Mouse (Mus musculus) C2C12 (cell line): ENCODE results near the gene Gm20388. TPM values are rescaled to one million over a fixed set of nuclear protein-coding genes. Genes with fewer than 3 reads are reported as not detected.

Experiments used
- H3K27me3 ChIP-seq: one replicate; pipeline ENCODE4 v1.6.1; 2011; ENCODE audit not compliant: control insufficient read depth, insufficient read depth, insufficient read length
- H3K36me3 ChIP-seq: one replicate; pipeline ENCODE4 v1.6.1; 2011; ENCODE audit not compliant: control insufficient read depth, insufficient read depth
- H3K4me3 ChIP-seq: one replicate; pipeline ENCODE4 v1.5.1; 2011; ENCODE audit warnings: mild to moderate bottlenecking, control low read depth; ENCODE audit not compliant: poor library complexity, insufficient read depth, severe bottlenecking
- H3K79me2 ChIP-seq: one replicate; pipeline ENCODE4 v1.6.1; 2011; ENCODE audit not compliant: control insufficient read depth, insufficient read depth
- H3K79me3 ChIP-seq: one replicate; pipeline ENCODE4 v1.6.1; 2011; ENCODE audit warnings: low read depth, control low read depth
- H3ac ChIP-seq: one replicate; pipeline ENCODE3; 2011; ENCODE audit warnings: low read depth; ENCODE audit not compliant: control insufficient read depth, insufficient read length
- CEBPB ChIP-seq: IDR thresholded peaks from one replicate; pipeline ENCODE4 v1.6.1; 2011; ENCODE audit warnings: low read depth, mild to moderate bottlenecking, control low read depth, moderate library complexity
- CTCF ChIP-seq: IDR thresholded peaks from one replicate; pipeline ENCODE4 v1.5.1; 2011; ENCODE audit not compliant: control insufficient read depth, insufficient read depth, insufficient read length
- FOSL1 ChIP-seq: IDR thresholded peaks from one replicate; pipeline ENCODE4 v1.8.0; 2011; ENCODE audit warnings: mild to moderate bottlenecking, low read length; ENCODE audit not compliant: poor library complexity, insufficient read depth, severe bottlenecking
- MAX ChIP-seq: IDR thresholded peaks from one replicate; pipeline ENCODE4 v1.6.1; 2011; ENCODE audit warnings: mild to moderate bottlenecking, control low read depth
- MYOD1 ChIP-seq: IDR thresholded peaks from one replicate; pipeline ENCODE4 v1.6.1; 2011; ENCODE audit warnings: low read depth; ENCODE audit not compliant: control insufficient read depth, insufficient read length
- MYOG ChIP-seq: IDR thresholded peaks from one replicate; pipeline ENCODE4 v1.6.1; 2011; ENCODE audit not compliant: control insufficient read depth, insufficient read length; ENCODE audit errors: extremely low read depth
- USF1 ChIP-seq: IDR thresholded peaks from one replicate; pipeline ENCODE4 v1.6.1; 2011; ENCODE audit warnings: low read depth, mild to moderate bottlenecking, control low read depth, moderate library complexity
- polyA plus RNA-seq: library from polyadenylated mRNA; unstranded; fragments of >200 nt; fragmentation: generic; extraction: Trizol; gene quantifications from one replicate; pipeline ENCODE4 v1.2.1, GENCODE M21; 2012; ENCODE audit warnings: missing spikeins

The Gm20388 gene
- polyA plus RNA-seq, 1 experiment = 15.0 TPM

- Histone ChIP-seq H3K36me3 (no peaks in the 10 kb centered on the region), H3K27me3 (no peaks in the 10 kb centered on the region), H3K4me3 (no peak overlapping the region), H3K79me3 (no peaks in the 10 kb centered on the region), H3ac (no peak overlapping the region), H3K79me2 (no peaks in the 10 kb centered on the region)
- TF ChIP-seq MAX (peak; percentile 45), CTCF (no peak)
These were observed 467.7 kb downstream of the Gm20388 start for GRCm38 (mm10) chr8:120378306-120378705.

GRCm38 (mm10) chr8:120379015-120379414 lies 468.4 kb downstream of the Gm20388 start:
- H3K4me3 ChIP-seq = no peak overlapping the region
- H3K79me2 ChIP-seq = no peaks in the 10 kb centered on the region
- H3ac ChIP-seq = no peak overlapping the region
- H3K79me3 ChIP-seq = no peaks in the 10 kb centered on the region
- TF ChIP-seq MYOD1 = no peak
- no peak for TF ChIP-seq CTCF
- TF ChIP-seq MAX = no peak
- TF ChIP-seq FOSL1 = no peak
- no peak for TF ChIP-seq USF1
- no peak for TF ChIP-seq MYOG
- no peak for TF ChIP-seq CEBPB
- no peaks in the 10 kb centered on the region for H3K36me3 ChIP-seq
- H3K27me3 ChIP-seq = no peaks in the 10 kb centered on the region

GRCm38 (mm10) chr8:120381865-120382264 lies 471.2 kb downstream of the Gm20388 start:
- Histone ChIP-seq H3K79me2 (no peaks in the 10 kb centered on the region), H3K36me3 (no peaks in the 10 kb centered on the region), H3ac (peak overlapping the region; percentile 33), H3K4me3 (no peak overlapping the region), H3K27me3 (no peaks in the 10 kb centered on the region), H3K79me3 (no peaks in the 10 kb centered on the region)
- TF ChIP-seq USF1 = no peak

DNA sequence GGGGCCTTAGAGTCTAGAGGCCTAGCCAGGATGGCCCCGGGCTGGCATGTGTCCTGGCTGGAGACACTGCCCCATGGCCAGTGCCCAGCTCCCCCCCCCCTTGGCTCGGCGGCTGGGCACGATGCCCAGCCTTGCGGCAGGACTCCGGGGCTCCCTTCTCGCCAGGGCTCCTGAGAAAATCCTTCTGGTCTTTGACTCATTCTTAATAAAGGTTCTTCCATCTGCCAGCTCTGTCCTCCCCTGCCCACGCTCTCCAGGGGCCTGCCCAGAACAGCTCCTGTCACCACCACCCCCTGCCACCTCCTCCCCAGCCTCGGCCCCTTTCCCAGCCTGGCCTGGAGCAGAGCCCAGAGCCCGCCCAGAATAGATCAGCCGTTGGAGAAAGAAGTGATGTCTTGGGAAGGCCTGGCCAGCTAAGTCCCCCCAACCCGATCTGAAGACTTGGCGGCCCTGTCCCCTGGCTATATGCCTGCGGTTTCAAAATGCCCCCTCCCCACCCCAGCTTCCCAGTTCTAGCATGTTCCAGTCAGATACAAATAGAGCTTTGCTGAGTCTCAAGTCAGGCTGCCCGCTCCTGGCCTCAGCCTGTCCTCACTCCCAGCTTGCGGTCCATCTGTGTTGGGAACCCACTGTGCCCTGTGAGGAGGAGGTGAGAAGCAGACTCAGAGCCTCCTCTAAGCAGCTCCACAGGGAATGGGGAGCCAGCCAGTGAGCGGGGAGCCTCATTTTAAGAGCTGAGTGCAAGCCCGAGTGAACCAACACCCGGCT lies 472.0 kb downstream of the Gm20388 start:
- peak overlapping the region; percentile 38 for H3ac ChIP-seq
- H3K27me3 ChIP-seq = no peaks in the 10 kb centered on the region
- no peaks in the 10 kb centered on the region for H3K79me3 ChIP-seq
- H3K79me2 ChIP-seq = no peaks in the 10 kb centered on the region
- no peak overlapping the region for H3K4me3 ChIP-seq
- H3K36me3 ChIP-seq = no peaks in the 10 kb centered on the region
- no peak for TF ChIP-seq CTCF
- peak; percentile 32 for TF ChIP-seq MYOD1
- TF ChIP-seq MYOG = no peak
- TF ChIP-seq MAX = peak; percentile 36
- no peak for TF ChIP-seq USF1
- TF ChIP-seq CEBPB = no peak
- no peak for TF ChIP-seq FOSL1

GRCm38 (mm10) chr8:120383204-120383560 lies 472.5 kb downstream of the Gm20388 start:
- Histone ChIP-seq H3ac (no peak overlapping the region), H3K27me3 (no peaks in the 10 kb centered on the region), H3K4me3 (no peak overlapping the region), H3K79me2 (no peaks in the 10 kb centered on the region), H3K36me3 (no peaks in the 10 kb centered on the region), H3K79me3 (no peaks in the 10 kb centered on the region)
- no peak for TF ChIP-seq MYOG
- no peak for TF ChIP-seq CEBPB
- no peak for TF ChIP-seq MYOD1
- TF ChIP-seq FOSL1 = no peak
- TF ChIP-seq USF1 = no peak
- TF ChIP-seq MAX = no peak
- TF ChIP-seq CTCF = no peak

- Histone ChIP-seq H3K79me3 (no peaks in the 10 kb centered on the region), H3K27me3 (no peaks in the 10 kb centered on the region), H3K79me2 (no peaks in the 10 kb centered on the region), H3K36me3 (no peaks in the 10 kb centered on the region), H3ac (no peak overlapping the region), H3K4me3 (no peak overlapping the region)
- TF ChIP-seq FOSL1 = no peak
- TF ChIP-seq CEBPB = no peak
- no peak for TF ChIP-seq MYOD1
- TF ChIP-seq MYOG = no peak
- no peak for TF ChIP-seq CTCF
- no peak for TF ChIP-seq MAX
These were observed 473.1 kb downstream of the Gm20388 start for GRCm38 (mm10) chr8:120383713-120384112.
